Mouse (Mus musculus): ENCODE data around the gene Pkn2. TPM values are rescaled to one million over a fixed set of nuclear protein-coding genes. Genes with fewer than 3 reads are reported as not detected.

Pkn2 gene
- total and polyA plus RNA-seq, 3 experiments: 6.6 to 40.6 (median 38.3) TPM

- 74% methylated on average over 3 of the region's 3 CpGs for WGBS
- Histone ChIP-seq H3K9ac (ENCODE audit: low read depth, low read length) (no peak overlapping the region), H3K4me3 (no peak overlapping the region), H3K27ac (no peak overlapping the region), H3K27me3 (ENCODE audit: control insufficient read depth, insufficient read depth, low read length) (no peaks in the 10 kb centered on the region), H3K79me2 (replicated peaks; ENCODE audit: control insufficient read depth, insufficient read depth, low read length) (no peaks in the 10 kb centered on the region), H3K36me3 (ENCODE audit: control insufficient read depth, insufficient read depth, low read length) (peaks cover 2% of the 10 kb centered on the region), H3K4me1 (ENCODE audit: control insufficient read depth, insufficient read depth, low read length) (no peaks in the 10 kb centered on the region)
- no peak for DNase-seq
- TF ChIP-seq EP300 (IDR thresholded peaks at IDR 0.05; ENCODE audit: insufficient read depth, low read depth, low read length) (no peak), POLR2A (IDR thresholded peaks at IDR 0.05; ENCODE audit: insufficient read depth, low read depth, low read length) (no peak), CTCF (IDR thresholded peaks at IDR 0.05) (no peak)
- intact Hi-C loops (cut with DNase I): loop anchor here (5.0 kb wide), 1 partner anchor 45 kb away; no protein-coding TSS in a partner anchor
Observed at GRCm38 (mm10) chr3:142886963-142887362, 5.2 kb upstream of the Pkn2 start.

DNA sequence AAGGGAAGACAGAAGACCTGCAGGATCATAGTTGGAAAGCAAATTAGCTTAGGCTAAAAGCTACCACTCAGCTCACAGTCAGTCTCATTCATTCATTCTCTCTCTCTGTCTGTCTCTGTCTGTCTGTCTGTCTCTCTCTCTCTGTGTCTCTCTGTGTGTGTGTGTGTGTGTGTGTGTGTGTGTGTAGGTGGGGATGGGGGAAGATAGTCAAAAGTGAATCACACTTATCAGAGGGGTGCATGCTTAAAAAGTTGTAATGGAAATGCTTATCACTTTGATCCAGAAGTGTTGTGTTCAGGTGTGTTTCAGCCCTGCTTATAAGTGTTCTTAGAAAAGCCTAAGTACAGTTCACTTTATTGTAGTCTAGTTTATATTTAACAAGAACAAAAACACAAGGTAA, 2.8 kb upstream of the Pkn2 start:
- intact Hi-C loops (cut with DNase I): loop anchor here (5.0 kb wide), 1 partner anchor 72 kb away; no protein-coding TSS in a partner anchor
- Histone ChIP-seq H3K4me1 (ENCODE audit: control insufficient read depth, insufficient read depth, low read length) (no peaks in the 10 kb centered on the region), H3K79me2 (replicated peaks; ENCODE audit: control insufficient read depth, insufficient read depth, low read length) (no peaks in the 10 kb centered on the region), H3K4me3 (no peak overlapping the region), H3K9ac (ENCODE audit: low read depth, low read length) (no peak overlapping the region), H3K36me3 (ENCODE audit: control insufficient read depth, insufficient read depth, low read length) (peaks cover 3% of the 10 kb centered on the region), H3K27me3 (ENCODE audit: control insufficient read depth, insufficient read depth, low read length) (no peaks in the 10 kb centered on the region), H3K27ac (no peak overlapping the region)
- DNase-seq: no peak
- TF ChIP-seq CTCF (IDR thresholded peaks at IDR 0.05): no peak
- TF ChIP-seq POLR2A (IDR thresholded peaks at IDR 0.05; ENCODE audit: insufficient read depth, low read depth, low read length): no peak
- TF ChIP-seq EP300 (IDR thresholded peaks at IDR 0.05; ENCODE audit: insufficient read depth, low read depth, low read length): no peak

DNA sequence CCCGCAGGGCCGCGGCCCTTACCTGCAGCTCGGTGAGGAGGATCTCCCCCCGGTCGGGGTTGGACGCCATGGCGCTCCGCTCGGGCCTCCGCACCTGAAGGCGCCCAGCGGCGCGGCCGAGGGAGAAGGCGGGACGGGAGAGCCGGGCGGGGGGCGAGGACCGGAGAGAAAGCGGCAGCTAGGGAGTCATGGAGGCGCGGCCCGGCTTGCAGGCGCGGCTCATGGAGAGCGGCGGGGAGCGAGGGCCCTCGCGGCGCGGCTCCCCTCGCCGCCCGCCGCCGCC, 274 bp downstream of the Pkn2 start:
- intact Hi-C loops (cut with DNase I): loop anchor here (5.0 kb wide), 1 partner anchor 69 kb away; no protein-coding TSS in a partner anchor

GRCm38 (mm10) chr3:142880790-142881588, 815 bp downstream of the Pkn2 start:
- no peaks in the 10 kb centered on the region; the same call in none of the 2 replicates for H3K4me1 ChIP-seq (ENCODE audit: control insufficient read depth, insufficient read depth, low read length)
- peaks cover 3% of the 10 kb centered on the region for H3K36me3 ChIP-seq (ENCODE audit: control insufficient read depth, insufficient read depth, low read length)
- H3K27me3 ChIP-seq (ENCODE audit: control insufficient read depth, insufficient read depth, low read length): no peaks in the 10 kb centered on the region
- no peak for TF ChIP-seq CTCF (IDR thresholded peaks at IDR 0.05)
- TF ChIP-seq POLR2A (IDR thresholded peaks at IDR 0.05; ENCODE audit: insufficient read depth, low read depth, low read length): no peak
- no peak for TF ChIP-seq EP300 (IDR thresholded peaks at IDR 0.05; ENCODE audit: insufficient read depth, low read depth, low read length)
- WGBS: under 1% methylated on average over 69 of the region's 72 CpGs
- H3K9ac ChIP-seq (ENCODE audit: low read depth, low read length): peak overlapping the region; percentile 78
- peak overlapping the region; percentile 85 for H3K4me3 ChIP-seq
- intact Hi-C loops (cut with DNase I): loop anchor here (5.0 kb wide), 1 partner anchor 69 kb away; no protein-coding TSS in a partner anchor
- peaks cover 2% of the 10 kb centered on the region for H3K79me2 ChIP-seq (replicated peaks; ENCODE audit: control insufficient read depth, insufficient read depth, low read length)
- H3K27ac ChIP-seq: peak overlapping the region; percentile 87
- DNase-seq: no peak

More for the DNA sequence above, 274 bp downstream of the Pkn2 start:
- H3K36me3 ChIP-seq (ENCODE audit: control insufficient read depth, insufficient read depth, low read length): peaks cover 3% of the 10 kb centered on the region
- peak overlapping the region; percentile 87 for H3K27ac ChIP-seq
- H3K27me3 ChIP-seq (ENCODE audit: control insufficient read depth, insufficient read depth, low read length): no peaks in the 10 kb centered on the region
- DNase-seq: no peak
- TF ChIP-seq CTCF (IDR thresholded peaks at IDR 0.05): no peak
- TF ChIP-seq POLR2A (IDR thresholded peaks at IDR 0.05; ENCODE audit: insufficient read depth, low read depth, low read length): no peak
- no peak for TF ChIP-seq EP300 (IDR thresholded peaks at IDR 0.05; ENCODE audit: insufficient read depth, low read depth, low read length)
- H3K9ac ChIP-seq (ENCODE audit: low read depth, low read length): peak overlapping the region; percentile 78
- WGBS: 1% methylated on average over 34 of the region's 40 CpGs
- H3K4me3 ChIP-seq: peak overlapping the region; percentile 85
- no peaks in the 10 kb centered on the region; the same call in none of the 2 replicates for H3K4me1 ChIP-seq (ENCODE audit: control insufficient read depth, insufficient read depth, low read length)
- peaks cover 2% of the 10 kb centered on the region; the same call in 1 of the 2 replicates for H3K79me2 ChIP-seq (replicated peaks; ENCODE audit: control insufficient read depth, insufficient read depth, low read length)

- intact Hi-C loops (cut with DNase I): no loop called here
- no peak for TF ChIP-seq CTCF (IDR thresholded peaks at IDR 0.05)
- TF ChIP-seq POLR2A (IDR thresholded peaks at IDR 0.05; ENCODE audit: insufficient read depth, low read depth, low read length): no peak
- no peak for TF ChIP-seq EP300 (IDR thresholded peaks at IDR 0.05; ENCODE audit: insufficient read depth, low read depth, low read length)
- Histone ChIP-seq H3K36me3 (ENCODE audit: control insufficient read depth, insufficient read depth, low read length) (no peaks in the 10 kb centered on the region), H3K79me2 (replicated peaks; ENCODE audit: control insufficient read depth, insufficient read depth, low read length) (0 out of 2 replicates have a peak, but pooled peaks cover 1% of the 10 kb centered on the region), H3K27ac (no peak overlapping the region), H3K4me1 (ENCODE audit: control insufficient read depth, insufficient read depth, low read length) (no peaks in the 10 kb centered on the region), H3K4me3 (no peak overlapping the region), H3K9ac (ENCODE audit: low read depth, low read length) (no peak overlapping the region), H3K27me3 (ENCODE audit: control insufficient read depth, insufficient read depth, low read length) (no peaks in the 10 kb centered on the region)
- no peak for DNase-seq
- 71% methylated on average over 2 of the region's 2 CpGs for WGBS
Observed at GRCm38 (mm10) chr3:142863236-142863635, 18.6 kb downstream of the Pkn2 start.

GRCm38 (mm10) chr3:142856832-142857231, 25.0 kb downstream of the Pkn2 start:
- WGBS: 25% methylated on average over 3 of the region's 3 CpGs
- no peak overlapping the region for H3K4me3 ChIP-seq
- peak in 1 of 2 experiments; percentile 5 for DNase-seq
- H3K27ac ChIP-seq: peak overlapping the region; percentile 45
- intact Hi-C loops (cut with DNase I): loop anchor here (2.0 kb wide), 1 partner anchor 26 kb away; the partner anchor contains the start of gene Pkn2
- H3K27me3 ChIP-seq (ENCODE audit: control insufficient read depth, insufficient read depth, low read length): no peaks in the 10 kb centered on the region
- no peaks in the 10 kb centered on the region for H3K79me2 ChIP-seq (replicated peaks; ENCODE audit: control insufficient read depth, insufficient read depth, low read length)
- H3K36me3 ChIP-seq (ENCODE audit: control insufficient read depth, insufficient read depth, low read length): peaks cover 10% of the 10 kb centered on the region
- H3K9ac ChIP-seq (ENCODE audit: low read depth, low read length): no peak overlapping the region
- H3K4me1 ChIP-seq (ENCODE audit: control insufficient read depth, insufficient read depth, low read length): peaks cover 6% of the 10 kb centered on the region
- no peak for TF ChIP-seq POLR2A (IDR thresholded peaks at IDR 0.05; ENCODE audit: insufficient read depth, low read depth, low read length)
- TF ChIP-seq EP300 (IDR thresholded peaks at IDR 0.05; ENCODE audit: insufficient read depth, low read depth, low read length): no peak
- no peak for TF ChIP-seq CTCF (IDR thresholded peaks at IDR 0.05)
